Mouse (Mus musculus): Measurements from ENCODE around the gene Epn2.

GRCm38 (mm10) chr11:61550631-61551030 is 28.9 kb downstream of the Epn2 start:
- TF ChIP-seq ZC3H11A (IDR thresholded peaks at IDR 0.05; ENCODE audit: borderline replicate concordance, low read depth, low read length) (no peak), HCFC1 (IDR thresholded peaks at IDR 0.05; ENCODE audit: borderline replicate concordance, insufficient read depth, low read length) (no peak)

Measured in ES-E14 (cell line).